Mouse (Mus musculus): ENCODE data around the gene Mfap3l.

- TF ChIP-seq POLR2A (IDR thresholded peaks at IDR 0.05; ENCODE audit: low read depth, low read length), result no peak
- TF ChIP-seq CTCF (IDR thresholded peaks at IDR 0.05; ENCODE audit: extremely low read depth, insufficient read length, insufficient replicate concordance, low read depth, low read length), result no peak
These were observed 16.5 kb downstream of the Mfap3l start for GRCm38 (mm10) chr8:60649081-60649480.

Data from small intestine, adult 2 months (tissue).